Mouse (Mus musculus) limb, embryonic 12.5 days (tissue): ENCODE data around the gene Arhgap9. TPM values are rescaled to one million over a fixed set of nuclear protein-coding genes. Genes with fewer than 3 reads are reported as not detected.

ENCODE experiments used
- ATAC-seq: fragments of 200-750 bp; cut with Nextera tagmentation; 2 replicates; pipeline ENCODE4 v1.8.0; 2017; ENCODE audit warnings: low read depth, moderate TSS enrichment; ENCODE audit not compliant: insufficient number of reproducible peaks, insufficient read depth, low FRiP score, low TSS enrichment
- H3K27ac ChIP-seq: fragments of 300-500 bp; sonication (generic); 2 replicates; pipeline ENCODE4 v1.5.1; 2016; ENCODE audit warnings: mild to moderate bottlenecking, moderate library complexity
- H3K27me3 ChIP-seq: fragments of 300-500 bp; sonication (generic); 2 replicates; pipeline ENCODE4 v1.6.1; 2016; ENCODE audit warnings: mild to moderate bottlenecking, moderate library complexity
- H3K36me3 ChIP-seq: fragments of 300-500 bp; sonication (generic); 2 replicates; pipeline ENCODE4 v1.6.1; 2016; ENCODE audit warnings: mild to moderate bottlenecking, moderate library complexity
- H3K4me1 ChIP-seq: fragments of 300-500 bp; sonication (generic); replicated peaks from 2 replicates; pipeline ENCODE4 v1.6.1; 2016
- H3K4me2 ChIP-seq: fragments of 300-500 bp; sonication (generic); 2 replicates; pipeline ENCODE4 v1.6.1; 2016; ENCODE audit warnings: mild to moderate bottlenecking, moderate library complexity
- H3K4me3 ChIP-seq: fragments of 300-500 bp; sonication (generic); replicated peaks from 2 replicates; pipeline ENCODE4 v1.5.1; 2016; ENCODE audit warnings: mild to moderate bottlenecking
- H3K9ac ChIP-seq: fragments of 300-500 bp; sonication (generic); replicated peaks from 2 replicates; pipeline ENCODE4 v1.6.1; 2016; ENCODE audit warnings: mild to moderate bottlenecking, moderate library complexity
- H3K9me3 ChIP-seq: fragments of 300-500 bp; sonication (generic); 2 replicates; pipeline ENCODE4 v1.6.1; 2016; ENCODE audit warnings: mild to moderate bottlenecking, moderate library complexity
- WGBS: fragments of 180-500 bp; shearing (Covaris S2); methylation state at CpG from one replicate; pipeline ENCODE4 v1.1.7; 2016; 5-methylcytosine and 5-hydroxymethylcytosine counted together
- polyA plus RNA-seq: library from polyadenylated mRNA; unstranded; fragments of >200 nt; fragmentation: Nextera tagmentation; extraction: Ambion mirVana; gene quantifications from 2 replicates; pipeline ENCODE4 v1.2.1, GENCODE M21; 2016

Gene Arhgap9
- polyA plus RNA-seq, 1 experiment from 2014 or later, result 5.7 TPM

- H3K9ac ChIP-seq, result no peak overlapping the region
- no peaks in the 10 kb centered on the region for H3K27me3 ChIP-seq
- no peaks in the 10 kb centered on the region for H3K36me3 ChIP-seq
- 71% methylated on average over 8 of the region's 8 CpGs for WGBS
- no peak overlapping the region for H3K27ac ChIP-seq
- ATAC-seq, result no peak
- no peak overlapping the region for H3K4me2 ChIP-seq
- H3K4me1 ChIP-seq, result peaks cover 8% of the 10 kb centered on the region
- H3K4me3 ChIP-seq, result no peak overlapping the region
- no peaks in the 10 kb centered on the region for H3K9me3 ChIP-seq
These were observed 30.0 kb downstream of the Arhgap9 start for GRCm38 (mm10) chr10:127351719-127352118.

DNA sequence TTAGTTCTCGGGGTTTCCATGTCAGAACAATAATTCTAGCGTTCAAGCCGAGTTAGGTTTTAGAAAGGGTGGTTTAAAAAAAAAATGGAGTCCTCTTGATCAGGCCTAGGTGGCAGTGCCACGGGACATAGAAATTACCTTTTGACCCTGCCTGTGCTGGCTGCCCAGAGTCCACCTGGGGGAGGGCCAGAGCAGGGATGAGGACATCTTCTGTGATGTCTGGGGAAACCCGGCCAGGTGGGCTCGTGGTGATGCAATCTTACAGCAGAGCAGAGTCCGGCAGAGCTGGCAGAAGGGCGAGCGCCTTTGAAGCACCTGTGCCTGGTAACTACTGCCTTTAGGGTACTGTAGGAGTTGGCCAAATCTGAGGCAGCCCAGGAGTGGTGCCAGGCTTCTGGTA lies 30.4 kb downstream of the Arhgap9 start:
- no peak overlapping the region for H3K4me3 ChIP-seq
- WGBS, result 75% methylated on average over 9 of the region's 9 CpGs
- H3K9ac ChIP-seq, result no peak overlapping the region
- peaks cover 8% of the 10 kb centered on the region for H3K4me1 ChIP-seq
- H3K27me3 ChIP-seq, result no peaks in the 10 kb centered on the region
- ATAC-seq, result no peak
- H3K4me2 ChIP-seq, result no peak overlapping the region
- no peak overlapping the region for H3K27ac ChIP-seq
- no peaks in the 10 kb centered on the region for H3K36me3 ChIP-seq
- no peaks in the 10 kb centered on the region for H3K9me3 ChIP-seq

DNA sequence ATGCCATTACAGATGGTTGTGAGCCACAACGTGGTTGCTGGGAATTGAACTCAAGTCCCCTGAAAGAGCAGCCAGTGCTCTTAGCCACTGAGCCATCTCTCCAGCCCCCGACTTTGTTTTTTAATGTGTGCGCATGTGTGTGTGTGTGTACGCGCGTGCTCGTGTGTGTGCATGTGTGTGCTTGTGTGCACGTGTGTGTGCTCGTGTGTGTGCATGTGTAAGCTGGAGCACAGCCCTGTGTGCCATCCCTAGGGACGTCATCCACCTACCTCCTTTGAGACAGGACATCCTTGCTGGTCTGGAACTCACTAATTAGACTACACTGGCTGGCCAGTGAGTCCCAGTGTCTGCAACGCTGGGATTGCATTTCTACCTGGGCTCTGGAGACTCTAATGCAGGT lies 31.0 kb downstream of the Arhgap9 start:
- Histone ChIP-seq H3K27me3 (no peaks in the 10 kb centered on the region), H3K9ac (no peak overlapping the region), H3K36me3 (no peaks in the 10 kb centered on the region), H3K9me3 (no peaks in the 10 kb centered on the region), H3K4me1 (peaks cover 8% of the 10 kb centered on the region), H3K4me3 (no peak overlapping the region), H3K4me2 (no peak overlapping the region), H3K27ac (no peak overlapping the region)
- ATAC-seq, result no peak
- 90% methylated on average over 11 of the region's 11 CpGs for WGBS

GRCm38 (mm10) chr10:127353909-127354895 lies 32.4 kb downstream of the Arhgap9 start, which contains the start of gene Inhbe:
Gene Inhbe, minus strand, starts transcription at chr10:127354411.
- Histone ChIP-seq H3K9ac (no peak within 1 kb of the TSS), H3K4me1 (peaks cover 8% of the 10 kb centered on the region), H3K27ac (no peak within 1 kb of the TSS), H3K9me3 (no peaks in the 10 kb centered on the region), H3K27me3 (no peaks in the 10 kb centered on the region), H3K4me2 (no peak within 1 kb of the TSS), H3K4me3 (no peak within 1 kb of the TSS), H3K36me3 (no peaks in the 10 kb centered on the region)
- no peak for ATAC-seq
- 86% methylated on average over 18 of the region's 18 CpGs for WGBS

- H3K9me3 ChIP-seq, result no peaks in the 10 kb centered on the region
- peaks cover 8% of the 10 kb centered on the region for H3K4me1 ChIP-seq
- H3K9ac ChIP-seq, result no peak overlapping the region
- H3K27ac ChIP-seq, result no peak overlapping the region
- H3K4me3 ChIP-seq, result no peak overlapping the region
- WGBS, result 76% methylated on average over 10 of the region's 10 CpGs
- no peak for ATAC-seq
- H3K27me3 ChIP-seq, result no peaks in the 10 kb centered on the region
- no peak overlapping the region for H3K4me2 ChIP-seq
- no peaks in the 10 kb centered on the region for H3K36me3 ChIP-seq
These were observed 33.6 kb downstream of the Arhgap9 start for GRCm38 (mm10) chr10:127355336-127355735.

GRCm38 (mm10) chr10:127360714-127361113 lies 39.0 kb downstream of the Arhgap9 start:
- H3K27me3 ChIP-seq, result no peaks in the 10 kb centered on the region
- H3K9ac ChIP-seq, result no peak overlapping the region
- H3K9me3 ChIP-seq, result no peaks in the 10 kb centered on the region
- H3K27ac ChIP-seq, result no peak overlapping the region
- H3K36me3 ChIP-seq, result no peaks in the 10 kb centered on the region
- ATAC-seq, result no peak
- no peak overlapping the region for H3K4me3 ChIP-seq
- 79% methylated on average over 3 of the region's 3 CpGs for WGBS
- no peaks in the 10 kb centered on the region for H3K4me1 ChIP-seq
- no peak overlapping the region for H3K4me2 ChIP-seq

- Histone ChIP-seq H3K9me3 (no peaks in the 10 kb centered on the region), H3K4me3 (no peak overlapping the region), H3K36me3 (no peaks in the 10 kb centered on the region), H3K9ac (no peak overlapping the region), H3K4me2 (no peak overlapping the region), H3K27me3 (no peaks in the 10 kb centered on the region), H3K27ac (no peak overlapping the region), H3K4me1 (peaks cover 10% of the 10 kb centered on the region; the same call in 1 of the 2 replicates)
- WGBS, result 80% methylated on average over 5 of the region's 5 CpGs
- no peak for ATAC-seq
These were observed 45.4 kb downstream of the Arhgap9 start for GRCm38 (mm10) chr10:127367116-127367515.

GRCm38 (mm10) chr10:127368273-127368672 lies 46.5 kb downstream of the Arhgap9 start:
- no peak overlapping the region for H3K4me3 ChIP-seq
- no peaks in the 10 kb centered on the region for H3K36me3 ChIP-seq
- no peak for ATAC-seq
- peaks cover 10% of the 10 kb centered on the region; the same call in 1 of the 2 replicates for H3K4me1 ChIP-seq
- no peaks in the 10 kb centered on the region for H3K27me3 ChIP-seq
- H3K9me3 ChIP-seq, result 0 out of 2 replicates have a peak, but pooled peaks cover 3% of the 10 kb centered on the region
- H3K27ac ChIP-seq, result no peak overlapping the region
- H3K4me2 ChIP-seq, result no peak overlapping the region
- H3K9ac ChIP-seq, result no peak overlapping the region
- WGBS, result 92% methylated on average over 2 of the region's 2 CpGs

DNA sequence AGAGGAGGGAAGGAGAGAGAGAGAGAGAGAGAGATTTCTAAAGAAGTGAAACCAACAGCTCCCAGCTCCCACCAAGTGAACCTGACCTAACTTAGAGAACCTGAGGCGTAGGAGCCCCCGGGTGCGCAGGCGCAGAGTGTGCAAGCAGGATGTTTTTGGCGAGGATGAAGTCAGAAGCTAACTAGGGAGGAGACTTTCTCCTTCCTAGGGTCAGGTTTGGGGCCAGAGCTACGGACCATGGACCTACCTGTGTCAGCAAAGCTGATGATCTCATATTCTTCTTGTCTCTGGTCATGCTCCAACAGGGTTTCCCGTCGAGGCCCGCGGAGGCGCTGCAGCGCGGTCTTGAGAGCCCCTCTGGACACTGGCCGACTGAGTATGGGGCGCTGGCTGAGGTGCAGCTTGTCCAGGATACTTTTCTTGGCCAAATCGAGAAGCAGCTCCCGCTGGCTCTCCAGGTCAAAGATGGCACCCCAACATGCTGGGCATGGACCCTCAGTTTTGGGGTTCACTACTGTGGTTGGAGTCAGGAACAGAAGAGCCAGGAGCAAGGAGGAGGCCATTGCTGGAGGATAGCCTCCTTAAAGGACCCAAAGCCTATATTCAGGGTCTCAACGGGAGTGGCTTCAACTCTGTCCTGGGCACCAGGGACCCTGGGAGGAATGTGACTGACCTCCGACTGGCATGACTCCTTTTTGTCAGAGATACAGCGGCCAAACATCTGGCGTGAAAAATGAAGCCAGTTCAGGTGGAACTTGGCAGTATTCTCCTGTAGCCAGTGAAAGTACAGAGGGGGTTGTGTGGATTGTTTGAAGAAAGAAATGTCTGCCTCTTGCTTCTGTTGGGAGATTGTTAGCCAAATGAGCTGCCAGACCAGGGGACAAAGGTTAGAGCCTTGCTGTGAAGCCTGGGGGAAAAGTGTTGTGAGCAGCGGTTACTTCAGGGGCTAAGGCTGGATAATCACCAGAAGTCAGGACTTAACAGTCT lies 48.4 kb downstream of the Arhgap9 start, which contains the start of gene Inhbc:
Inhbc (minus strand) TSS at position 598 of the 987 bp plus-strand sequence.
- no peak within 1 kb of the TSS for H3K27ac ChIP-seq
- WGBS, result 78% methylated on average over 22 of the region's 22 CpGs
- no peak for ATAC-seq

GRCm38 (mm10) chr10:127371023-127371422 lies 49.3 kb downstream of the Arhgap9 start:
- 82% methylated on average over 2 of the region's 2 CpGs for WGBS
- Histone ChIP-seq H3K9ac (no peak overlapping the region), H3K27me3 (no peaks in the 10 kb centered on the region), H3K4me2 (no peak overlapping the region), H3K36me3 (no peaks in the 10 kb centered on the region), H3K27ac (no peak overlapping the region), H3K4me1 (peaks cover 10% of the 10 kb centered on the region; the same call in 1 of the 2 replicates), H3K4me3 (no peak overlapping the region), H3K9me3 (0 out of 2 replicates have a peak, but pooled peaks cover 3% of the 10 kb centered on the region)
- ATAC-seq, result no peak

More for the DNA sequence above, 48.4 kb downstream of the Arhgap9 start, which contains the start of gene Inhbc:
- no peaks in the 10 kb centered on the region for H3K27me3 ChIP-seq
- H3K9me3 ChIP-seq, result 0 out of 2 replicates have a peak, but pooled peaks cover 3% of the 10 kb centered on the region
- H3K4me2 ChIP-seq, result no peak within 1 kb of the TSS
- no peak within 1 kb of the TSS for H3K9ac ChIP-seq
- H3K4me1 ChIP-seq, result peaks cover 10% of the 10 kb centered on the region; the same call in 1 of the 2 replicates
- H3K36me3 ChIP-seq, result no peaks in the 10 kb centered on the region
- no peak within 1 kb of the TSS for H3K4me3 ChIP-seq
